Comparison of ENCODE assay signal across 10 mouse cellular contexts in the genomic region with DNA sequence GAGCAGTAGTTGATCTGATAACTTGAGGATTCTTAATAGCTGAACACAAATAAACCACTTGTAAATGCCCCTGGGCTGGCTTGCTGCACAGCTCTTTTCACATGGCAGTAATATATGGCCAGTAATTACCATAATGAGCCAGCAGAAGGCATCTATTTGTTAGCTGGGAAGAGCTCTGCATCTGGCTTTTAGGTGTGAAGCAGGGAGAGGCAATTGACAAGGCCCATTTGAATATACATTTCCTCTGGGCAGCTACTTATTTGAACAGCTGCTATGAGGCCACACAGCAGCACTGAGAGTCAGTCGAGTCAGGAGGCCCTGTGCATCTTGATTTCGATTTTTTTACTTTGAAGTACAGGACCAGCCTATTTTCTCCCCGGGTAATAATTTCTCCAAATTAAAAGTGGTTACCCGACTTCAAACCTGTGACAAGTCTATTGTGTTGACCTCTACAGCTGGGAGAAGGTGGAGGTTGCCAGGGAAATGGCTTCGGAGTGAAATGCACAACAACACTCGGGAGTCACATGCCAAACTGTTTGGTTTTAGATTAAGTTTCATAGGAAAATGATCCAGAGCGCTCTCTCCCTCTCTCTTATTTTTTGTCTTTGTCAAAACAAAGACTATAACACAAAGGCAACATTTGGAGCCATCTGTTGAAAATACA.
DNase-seq lines count a peak whose midpoint lies in the region; ATAC-seq lines count a peak whose summit lies in the region.
"Had no signal": no experiment of that assay in that cellular context is flagged by ENCODE, and none has a peak within 500 bp of the region (broad histone marks: within the 10 kb centered on the region; RNA-seq: fewer than 3 reads in every experiment).

No protein-coding gene starts in this region.

- no peak overlapping the region for H3K9ac ChIP-seq in hindbrain, embryonic 13.5 days
- H3K9ac ChIP-seq in midbrain, embryonic 13.5 days (replicated peaks) = no peak overlapping the region
- H3K9ac ChIP-seq in heart, embryonic 11.5 days (ENCODE audit: low read depth, low read length) = no peak overlapping the region
- H3K9ac ChIP-seq: embryonic facial prominence, embryonic 13.5 days; liver, postnatal 0 days had no signal

- ATAC-seq in hindbrain, embryonic 13.5 days (ENCODE audit: low FRiP score) = peak; percentile 68
- ATAC-seq in midbrain, embryonic 13.5 days = peak; percentile 76
- ATAC-seq in heart, embryonic 11.5 days (replicated peaks; ENCODE audit: insufficient number of reproducible peaks, low FRiP score, low TSS enrichment) = no peak
- ATAC-seq: liver, postnatal 0 days had no signal

- H3K4me2 ChIP-seq in hindbrain, embryonic 13.5 days = no peak overlapping the region
- H3K4me2 ChIP-seq in midbrain, embryonic 13.5 days (replicated peaks) = no peak overlapping the region
- H3K4me2 ChIP-seq in heart, embryonic 11.5 days = no peak overlapping the region
- H3K4me2 ChIP-seq: embryonic facial prominence, embryonic 13.5 days had no signal

- H3K27me3 ChIP-seq in hindbrain, embryonic 13.5 days = 0 out of 2 replicates have a peak, but pooled peaks cover 2% of the 10 kb centered on the region
- no peaks in the 10 kb centered on the region for H3K27me3 ChIP-seq in midbrain, embryonic 13.5 days
- H3K27me3 ChIP-seq in heart, embryonic 11.5 days (ENCODE audit: control insufficient read depth, insufficient read depth, low read length) = no peaks in the 10 kb centered on the region

- peaks cover 20% of the 10 kb centered on the region for H3K4me1 ChIP-seq in hindbrain, embryonic 13.5 days (replicated peaks)
- peaks cover 23% of the 10 kb centered on the region for H3K4me1 ChIP-seq in midbrain, embryonic 13.5 days (replicated peaks)
- peaks cover 14% of the 10 kb centered on the region for H3K4me1 ChIP-seq in heart, embryonic 11.5 days (ENCODE audit: control insufficient read depth, insufficient read depth, low read length)

- no peak overlapping the region for H3K4me3 ChIP-seq in hindbrain, embryonic 13.5 days
- H3K4me3 ChIP-seq in midbrain, embryonic 13.5 days (replicated peaks) = no peak overlapping the region
- no peak overlapping the region for H3K4me3 ChIP-seq in heart, embryonic 11.5 days (ENCODE audit: low read depth, low read length)
- H3K4me3 ChIP-seq: embryonic facial prominence, embryonic 13.5 days had no signal

- WGBS in hindbrain, embryonic 13.5 days = 20% methylated on average over 7 of the region's 7 CpGs
- 19% methylated on average over 7 of the region's 7 CpGs for WGBS in midbrain, embryonic 13.5 days
- 43% methylated on average over 7 of the region's 7 CpGs for WGBS in heart, embryonic 11.5 days (ENCODE audit: insufficient replicate concordance)

- H3K27ac ChIP-seq in hindbrain, embryonic 13.5 days = no peak overlapping the region; the same call in 1 of the 2 replicates
- no peak overlapping the region for H3K27ac ChIP-seq in midbrain, embryonic 13.5 days
- H3K27ac ChIP-seq in heart, embryonic 11.5 days (ENCODE audit: low read depth, low read length) = no peak overlapping the region
- H3K27ac ChIP-seq: embryonic facial prominence, embryonic 13.5 days had no signal

- H3K36me3 ChIP-seq in hindbrain, embryonic 13.5 days = no peaks in the 10 kb centered on the region
- no peaks in the 10 kb centered on the region for H3K36me3 ChIP-seq in midbrain, embryonic 13.5 days
- H3K36me3 ChIP-seq in heart, embryonic 11.5 days (ENCODE audit: control insufficient read depth, insufficient read depth, low read length) = no peaks in the 10 kb centered on the region
- H3K36me3 ChIP-seq: embryonic facial prominence, embryonic 13.5 days had no signal

- no peaks in the 10 kb centered on the region for H3K9me3 ChIP-seq in hindbrain, embryonic 13.5 days
- H3K9me3 ChIP-seq in midbrain, embryonic 13.5 days = no peaks in the 10 kb centered on the region
- H3K9me3 ChIP-seq in heart, embryonic 11.5 days (replicated peaks; ENCODE audit: control insufficient read depth, low read length) = no peaks in the 10 kb centered on the region
- H3K9me3 ChIP-seq: embryonic facial prominence, embryonic 13.5 days had no signal

- DNase-seq in R1 (ENCODE audit: low read depth, low spot score) = peak; percentile 6
- peak; percentile 58 for DNase-seq in embryo, embryonic 11 days
- DNase-seq in right cerebral cortex, postnatal 36 days (ENCODE audit: low spot score in 2 of 2) = no peak
- no peak for DNase-seq in cerebellum, adult 8-10 months
- no peak for DNase-seq in right cerebral cortex, postnatal 14 days
- DNase-seq: liver, postnatal 0 days had no signal

Comparison
In these comparisons a context has a peak if more than half of its experiments do, and no peak if none do; other contexts are left out.
1. DNase-seq: peak in R1 (single experiment) and embryo, embryonic 11 days (single experiment); none in right cerebral cortex, postnatal 36 days (0 of 2), cerebellum, adult 8-10 months (single experiment) and right cerebral cortex, postnatal 14 days (single experiment).